Mouse (Mus musculus) intestine, embryonic 14.5 days (tissue): Measurements from ENCODE around the gene Zfp423. TPM values are rescaled to one million over a fixed set of nuclear protein-coding genes. Genes with fewer than 3 reads are reported as not detected.
A peak's percentile ranks its signal among the peaks of the same experiment; 100 is the strongest.

Experiments used
- ATAC-seq: fragments of 200-750 bp; cut with Nextera tagmentation; replicated peaks from 2 replicates; pipeline ENCODE4 v1.8.0; 2017; ENCODE audit warnings: low read depth, moderate number of reproducible peaks, moderate TSS enrichment, moderate library complexity; ENCODE audit not compliant: low FRiP score, low TSS enrichment
- DNase-seq: peaks from one replicate; pipeline ENCODE4 v3.0.0-alpha.2; 2018; ENCODE audit warnings: low spot score
- H3K27ac ChIP-seq: fragments of 300-500 bp; sonication (generic); 2 replicates; pipeline ENCODE4 v1.5.1; 2014; ENCODE audit warnings: low read depth, mild to moderate bottlenecking, control low read depth
- H3K27me3 ChIP-seq: fragments of 300-500 bp; sonication (generic); replicated peaks from 2 replicates; pipeline ENCODE4 v1.6.1; 2014; ENCODE audit warnings: low read length, control low read depth; ENCODE audit not compliant: control insufficient read depth, insufficient read depth
- H3K36me3 ChIP-seq: fragments of 300-500 bp; sonication (generic); 2 replicates; pipeline ENCODE4 v1.6.1; 2014; ENCODE audit warnings: low read length, control low read depth; ENCODE audit not compliant: control insufficient read depth, insufficient read depth
- H3K4me1 ChIP-seq: fragments of 300-500 bp; sonication (generic); replicated peaks from 2 replicates; pipeline ENCODE4 v1.6.1; 2014; ENCODE audit warnings: low read length, control low read depth, mixed read lengths; ENCODE audit not compliant: control insufficient read depth, insufficient read depth
- H3K4me2 ChIP-seq: fragments of 300-500 bp; sonication (generic); 2 replicates; pipeline ENCODE4 v1.6.1; 2014; ENCODE audit warnings: low read length
- H3K4me3 ChIP-seq: fragments of 300-500 bp; sonication (generic); 2 replicates; pipeline ENCODE4 v1.5.1; 2014; ENCODE audit warnings: low read depth, low read length, control low read depth, mixed read lengths
- H3K9ac ChIP-seq: fragments of 300-500 bp; sonication (generic); 2 replicates; pipeline ENCODE4 v1.6.1; 2014; ENCODE audit warnings: mild to moderate bottlenecking, low read length
- H3K9me3 ChIP-seq: fragments of 300-500 bp; sonication (generic); 2 replicates; pipeline ENCODE4 v1.6.1; 2016; ENCODE audit warnings: low read length, control low read depth; ENCODE audit not compliant: control insufficient read depth
- WGBS: fragments of 180-500 bp; shearing (Covaris S2); extraction: QIAGEN DNeasy Blood & Tissue Kit; methylation state at CpG from one replicate; pipeline ENCODE4 v1.1.7; 2014; 5-methylcytosine and 5-hydroxymethylcytosine counted together
- polyA plus RNA-seq: library from polyadenylated mRNA; unstranded; fragments of >200 nt; fragmentation: Nextera tagmentation; extraction: Ambion mirVana; gene quantifications from 2 replicates; pipeline ENCODE4 v1.2.1, GENCODE M21; 2014

Zfp423 gene
- polyA plus RNA-seq, 1 experiment from 2014 or later, result 10.5 TPM

DNA sequence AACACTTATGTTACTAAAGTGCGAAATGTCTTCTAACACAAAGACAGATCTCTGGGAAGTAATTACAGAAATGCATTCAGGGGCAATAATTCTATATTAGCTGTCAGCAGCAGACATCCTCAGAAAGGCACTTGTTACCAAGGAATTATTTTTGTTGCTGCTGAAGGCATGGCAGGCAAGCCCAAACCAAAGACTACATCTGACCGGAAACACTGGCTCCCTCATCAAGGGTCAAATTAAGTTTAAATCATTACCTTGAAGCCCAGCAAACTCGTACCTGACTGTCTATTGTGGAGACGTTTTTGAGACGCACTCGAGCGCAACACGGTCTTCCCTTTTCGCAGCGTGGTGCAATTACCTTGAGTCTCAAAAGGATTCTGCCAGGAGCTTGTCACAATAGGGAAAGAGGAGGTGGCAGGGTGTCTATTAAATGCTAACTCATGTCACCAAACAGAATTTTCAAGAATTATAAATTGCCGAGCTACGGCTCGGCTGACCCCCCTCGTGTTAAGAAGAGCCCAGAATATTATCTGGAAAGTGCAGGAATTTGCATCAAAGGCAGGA lies 86.3 kb downstream of the Zfp423 start:
- DNase-seq, result no peak
- Histone ChIP-seq H3K9ac (no peak overlapping the region), H3K27me3 (no peaks in the 10 kb centered on the region), H3K36me3 (no peaks in the 10 kb centered on the region), H3K27ac (no peak overlapping the region), H3K4me2 (no peak overlapping the region), H3K4me1 (peaks cover 20% of the 10 kb centered on the region; the same call in 1 of the 2 replicates), H3K9me3 (no peaks in the 10 kb centered on the region), H3K4me3 (no peak overlapping the region)
- no peak for ATAC-seq
- WGBS, result 59% methylated on average over 14 of the region's 14 CpGs

GRCm38 (mm10) chr8:87872356-87872930 lies 87.0 kb downstream of the Zfp423 start:
- no peaks in the 10 kb centered on the region for H3K9me3 ChIP-seq
- H3K27me3 ChIP-seq, result no peaks in the 10 kb centered on the region
- no peak overlapping the region for H3K4me2 ChIP-seq
- WGBS, result 57% methylated on average over 6 of the region's 6 CpGs
- no peak for ATAC-seq
- H3K36me3 ChIP-seq, result no peaks in the 10 kb centered on the region
- DNase-seq, result no peak
- H3K27ac ChIP-seq, result no peak overlapping the region
- H3K4me3 ChIP-seq, result no peak overlapping the region
- H3K4me1 ChIP-seq, result peaks cover 20% of the 10 kb centered on the region; the same call in 1 of the 2 replicates
- H3K9ac ChIP-seq, result no peak overlapping the region

DNA sequence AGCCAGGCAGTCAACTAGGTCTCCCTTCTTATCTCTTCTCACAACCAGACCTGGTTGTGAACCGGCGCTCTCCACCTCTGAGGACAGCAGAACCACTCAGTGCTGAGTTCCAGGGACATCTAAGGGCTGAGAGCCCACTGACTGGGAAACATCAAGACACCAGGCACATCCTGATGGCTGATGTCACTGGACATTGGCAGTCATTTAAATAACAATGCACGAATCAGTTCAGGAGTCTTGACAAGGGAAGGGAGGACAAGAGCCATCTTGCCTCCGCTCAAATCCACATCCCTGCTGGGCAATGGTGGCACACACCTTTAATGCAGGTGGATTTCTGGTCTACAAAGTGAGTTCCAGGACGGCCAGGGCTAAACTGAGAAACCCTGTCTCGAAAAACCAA lies 92.8 kb downstream of the Zfp423 start:
- H3K4me2 ChIP-seq, result no peak overlapping the region
- H3K9me3 ChIP-seq, result no peaks in the 10 kb centered on the region
- no peak for DNase-seq
- WGBS, result 83% methylated on average over 6 of the region's 6 CpGs
- peaks cover 4% of the 10 kb centered on the region for H3K4me1 ChIP-seq
- no peaks in the 10 kb centered on the region for H3K27me3 ChIP-seq
- no peaks in the 10 kb centered on the region for H3K36me3 ChIP-seq
- H3K27ac ChIP-seq, result no peak overlapping the region
- no peak overlapping the region for H3K4me3 ChIP-seq
- ATAC-seq, result no peak
- H3K9ac ChIP-seq, result no peak overlapping the region

GRCm38 (mm10) chr8:87864236-87864635 lies 95.2 kb downstream of the Zfp423 start:
- Histone ChIP-seq H3K4me1 (peaks cover 11% of the 10 kb centered on the region), H3K4me3 (no peak overlapping the region), H3K4me2 (no peak overlapping the region), H3K9me3 (no peaks in the 10 kb centered on the region), H3K27ac (no peak overlapping the region), H3K36me3 (no peaks in the 10 kb centered on the region), H3K9ac (no peak overlapping the region), H3K27me3 (no peaks in the 10 kb centered on the region)
- WGBS, result 64% methylated on average over 8 of the region's 8 CpGs
- DNase-seq, result no peak
- no peak for ATAC-seq

GRCm38 (mm10) chr8:87863128-87863527 lies 96.3 kb downstream of the Zfp423 start:
- ATAC-seq, result no peak
- no peak overlapping the region for H3K4me2 ChIP-seq
- no peak overlapping the region for H3K4me3 ChIP-seq
- no peaks in the 10 kb centered on the region for H3K9me3 ChIP-seq
- no peak overlapping the region for H3K9ac ChIP-seq
- H3K27ac ChIP-seq, result no peak overlapping the region
- WGBS, result 86% methylated on average over 8 of the region's 8 CpGs
- no peak for DNase-seq
- peaks cover 11% of the 10 kb centered on the region for H3K4me1 ChIP-seq
- no peaks in the 10 kb centered on the region for H3K36me3 ChIP-seq
- no peaks in the 10 kb centered on the region for H3K27me3 ChIP-seq

GRCm38 (mm10) chr8:87861718-87862117 lies 97.7 kb downstream of the Zfp423 start:
- H3K27me3 ChIP-seq, result no peaks in the 10 kb centered on the region
- H3K4me2 ChIP-seq, result no peak overlapping the region
- H3K9me3 ChIP-seq, result no peaks in the 10 kb centered on the region
- H3K27ac ChIP-seq, result peak overlapping the region; percentile 8; the same call in 1 of the 2 replicates
- WGBS, result 40% methylated on average over 5 of the region's 5 CpGs
- ATAC-seq, result no peak
- no peak for DNase-seq
- no peak overlapping the region for H3K4me3 ChIP-seq
- peaks cover 11% of the 10 kb centered on the region for H3K4me1 ChIP-seq
- H3K9ac ChIP-seq, result no peak overlapping the region
- H3K36me3 ChIP-seq, result no peaks in the 10 kb centered on the region

DNA sequence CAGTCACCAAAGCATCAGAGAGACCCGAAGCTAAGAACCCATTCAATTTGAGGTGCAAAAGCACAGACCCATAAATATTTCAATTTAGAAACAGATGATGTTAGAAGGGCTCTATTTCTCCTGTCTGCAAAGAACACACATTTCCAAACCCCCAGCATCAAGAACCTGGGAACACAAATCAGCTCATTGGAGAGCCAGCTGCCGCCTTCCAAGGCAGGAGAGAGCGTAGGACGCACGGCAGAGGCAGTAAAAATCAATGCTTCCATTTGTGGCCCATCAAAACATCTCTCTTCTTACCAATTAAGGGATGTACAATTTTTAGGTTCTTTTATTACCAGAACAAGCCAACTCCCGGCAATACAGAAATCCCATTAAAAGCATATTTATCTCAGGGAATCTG lies 98.5 kb downstream of the Zfp423 start:
- 54% methylated on average over 6 of the region's 6 CpGs for WGBS
- H3K9ac ChIP-seq, result no peak overlapping the region
- H3K4me2 ChIP-seq, result peak overlapping the region; percentile 3; the same call in 1 of the 2 replicates

GRCm38 (mm10) chr8:87851871-87852270 lies 107.5 kb downstream of the Zfp423 start:
- no peak overlapping the region for H3K9ac ChIP-seq
- H3K4me3 ChIP-seq, result no peak overlapping the region
- H3K4me1 ChIP-seq, result no peaks in the 10 kb centered on the region
- H3K36me3 ChIP-seq, result no peaks in the 10 kb centered on the region
- H3K27me3 ChIP-seq, result no peaks in the 10 kb centered on the region
- DNase-seq, result no peak
- 86% methylated on average over 3 of the region's 3 CpGs for WGBS
- ATAC-seq, result no peak
- no peaks in the 10 kb centered on the region for H3K9me3 ChIP-seq
- H3K27ac ChIP-seq, result no peak overlapping the region
- H3K4me2 ChIP-seq, result no peak overlapping the region

More for the DNA sequence above, 98.5 kb downstream of the Zfp423 start:
- no peak for ATAC-seq
- H3K27ac ChIP-seq, result no peak overlapping the region
- H3K4me3 ChIP-seq, result no peak overlapping the region
- no peaks in the 10 kb centered on the region for H3K36me3 ChIP-seq
- no peak for DNase-seq
- no peaks in the 10 kb centered on the region for H3K9me3 ChIP-seq
- no peaks in the 10 kb centered on the region for H3K27me3 ChIP-seq
- peaks cover 11% of the 10 kb centered on the region for H3K4me1 ChIP-seq

DNA sequence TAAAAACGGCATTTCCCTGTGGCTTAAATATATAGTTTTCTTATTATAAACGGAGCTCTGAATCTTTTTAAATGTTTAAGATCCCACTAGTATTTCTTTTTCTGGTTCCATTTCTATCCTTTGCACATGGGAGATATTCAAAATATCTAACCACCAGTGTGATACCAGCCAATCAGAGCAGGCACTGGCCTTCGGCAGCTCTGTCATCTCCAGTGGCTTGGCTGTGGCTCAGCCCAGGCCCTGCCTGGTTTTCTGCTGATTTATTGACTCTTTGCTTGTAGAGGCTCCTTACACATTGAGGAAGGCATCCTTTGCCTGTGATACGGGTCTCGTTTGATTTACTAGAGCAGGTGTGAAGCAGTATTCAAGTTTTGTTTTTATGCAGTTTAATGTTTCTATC lies 108.0 kb downstream of the Zfp423 start:
- WGBS, result 70% methylated on average over 5 of the region's 5 CpGs
- no peak for ATAC-seq

More for the DNA sequence above, 108.0 kb downstream of the Zfp423 start:
- no peak overlapping the region for H3K9ac ChIP-seq
- no peak overlapping the region for H3K27ac ChIP-seq
- no peaks in the 10 kb centered on the region for H3K9me3 ChIP-seq
- H3K36me3 ChIP-seq, result no peaks in the 10 kb centered on the region
- no peaks in the 10 kb centered on the region for H3K4me1 ChIP-seq
- DNase-seq, result no peak
- no peaks in the 10 kb centered on the region for H3K27me3 ChIP-seq
- no peak overlapping the region for H3K4me2 ChIP-seq
- no peak overlapping the region for H3K4me3 ChIP-seq
